Mouse (Mus musculus): Measurements from ENCODE around the gene Mprip. TPM values are rescaled to one million over a fixed set of nuclear protein-coding genes. Genes with fewer than 3 reads are reported as not detected.
"Not testable (repeated sequence)": the region's sequence is repeated elsewhere in the genome, so short reads cannot be mapped to it uniquely, and the experiment has no call there.

The Mprip gene
- polyA plus RNA-seq, 1 experiment from 2014 or later: 353 TPM

DNA sequence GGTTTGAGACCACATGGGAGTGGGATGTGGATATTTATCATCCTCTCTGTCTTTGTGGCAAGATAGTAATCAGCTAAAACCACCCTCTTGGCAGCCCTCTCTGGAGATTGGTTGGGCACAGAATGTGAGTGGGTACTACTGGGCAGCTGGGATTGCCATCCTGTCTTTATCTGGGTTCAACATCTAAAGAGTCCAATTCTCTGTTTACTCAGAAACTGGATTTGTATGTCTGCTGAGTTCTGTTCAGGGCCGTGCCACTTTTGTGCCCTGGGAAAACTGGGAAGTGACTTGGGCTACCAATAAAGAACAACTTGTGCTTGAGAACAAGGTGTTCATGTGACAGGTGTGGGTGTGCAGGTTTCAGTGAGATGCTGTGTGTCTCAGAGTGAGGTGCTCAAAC is 73.2 kb downstream of the Mprip start:
- ChIA-PET CTCF (interaction anchor here (0.5 to 2.3 kb wide), 7 partner anchors 11 to 116 kb away, joined by 3 to 15 read pairs (median 4); no protein-coding TSS in a partner anchor), POLR2A (interaction anchor here (0.6 kb wide), 1 partner anchor 88 kb away, joined by 4 read pairs; no protein-coding TSS in a partner anchor)
- no peak for ATAC-seq
- in situ Hi-C loops (cut with MboI; ENCODE audit: low pct_unique_long_range_greater_than_20kb): no loop called here
- no peak for TF ChIP-seq CTCF (IDR thresholded peaks at IDR 0.05)
- H3K27me3 ChIP-seq: no peaks in the 10 kb centered on the region
- DNase-seq (ENCODE audit: low read depth, low spot score): no peak

DNA sequence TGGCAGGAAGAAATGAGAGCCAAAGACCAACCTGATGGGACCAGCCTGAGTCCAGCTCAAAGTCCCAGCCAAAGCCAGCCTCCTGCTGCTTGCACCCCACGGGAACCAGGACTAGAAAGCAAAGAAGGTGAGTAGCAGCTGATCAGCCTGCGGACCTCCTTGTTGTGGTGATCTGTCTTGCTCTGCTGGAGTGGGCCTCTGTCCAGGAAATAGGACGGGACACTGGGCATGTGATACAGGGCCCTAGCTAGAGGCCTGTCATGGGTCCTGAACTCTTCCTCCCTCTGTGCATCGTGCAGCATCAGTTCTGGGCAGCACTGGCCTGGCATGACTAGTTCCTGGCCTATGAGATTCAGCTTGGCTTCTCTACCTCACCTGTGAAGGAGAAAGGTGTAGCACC is 74.8 kb downstream of the Mprip start:
- not testable (repeated sequence) for ATAC-seq; H3K27me3 ChIP-seq; DNase-seq (ENCODE audit: low read depth, low spot score)
- in situ Hi-C loops (cut with MboI; ENCODE audit: low pct_unique_long_range_greater_than_20kb): loop anchor here (5.0 kb wide), 1 partner anchor 74 kb away; the partner anchor contains the start of gene Mprip
- ChIA-PET CTCF (interaction anchor here (2.0 to 2.2 kb wide), 2 partner anchors 12 to 112 kb away, joined by 4 to 6 read pairs; no protein-coding TSS in a partner anchor), POLR2A (interaction anchor here (0.5 kb wide), 1 partner anchor 73 kb away, joined by 3 read pairs; no protein-coding TSS in a partner anchor)

DNA sequence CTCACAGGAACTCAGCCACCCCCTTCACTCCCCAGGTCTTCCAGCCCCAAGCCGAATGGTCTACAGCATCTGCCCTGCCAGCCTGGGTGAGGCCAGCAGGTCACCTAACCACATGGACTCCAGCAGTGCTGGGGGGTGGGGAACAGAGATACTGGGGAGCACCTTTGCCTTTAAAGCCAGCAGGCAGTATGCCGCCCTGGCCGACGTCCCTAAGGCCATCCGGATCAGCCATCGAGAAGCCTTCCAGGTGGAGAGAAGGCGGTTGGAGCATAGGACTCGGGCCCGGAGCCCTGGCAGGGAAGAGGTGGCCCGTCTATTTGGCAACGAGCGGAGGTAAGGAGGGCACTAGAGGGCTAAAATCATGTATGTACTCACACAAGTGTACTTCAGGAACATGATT is 76.1 kb downstream of the Mprip start:
- DNase-seq (ENCODE audit: low read depth, low spot score) (no peak), ATAC-seq (no peak)
- CTCF ChIA-PET: interaction anchor here (1.8 kb wide), 1 partner anchor 22 kb away, joined by 6 read pairs; no protein-coding TSS in a partner anchor
- POLR2A ChIA-PET: no interaction called here
- no peak for TF ChIP-seq CTCF (IDR thresholded peaks at IDR 0.05)
- in situ Hi-C loops (cut with MboI; ENCODE audit: low pct_unique_long_range_greater_than_20kb): loop anchor here (5.0 kb wide), 1 partner anchor 75 kb away; the partner anchor contains the start of gene Mprip
- H3K27me3 ChIP-seq: no peaks in the 10 kb centered on the region

DNA sequence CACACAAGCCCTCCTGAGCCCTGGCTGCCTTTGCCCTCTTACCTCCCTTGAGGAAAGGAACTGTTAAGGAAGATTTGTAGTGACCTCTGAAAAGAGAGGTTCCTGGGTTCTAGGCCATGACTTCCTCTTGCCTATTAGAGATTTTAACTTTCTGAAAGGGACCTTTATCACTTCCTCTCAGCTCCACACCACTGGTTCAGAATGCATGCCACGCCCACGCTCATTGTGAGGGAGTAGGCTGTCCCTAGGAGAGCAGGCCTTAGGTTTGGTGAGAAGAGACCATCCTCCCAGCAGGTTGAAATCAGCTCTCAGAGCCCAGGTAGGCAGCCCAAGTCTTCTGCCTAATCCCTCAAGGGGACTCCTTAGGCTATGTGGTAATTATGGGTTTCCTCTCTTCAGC is 78.9 kb downstream of the Mprip start:
- TF ChIP-seq CTCF (IDR thresholded peaks at IDR 0.05): no peak
- in situ Hi-C loops (cut with MboI; ENCODE audit: low pct_unique_long_range_greater_than_20kb): loop anchor here (5.0 kb wide), 1 partner anchor 78 kb away; the partner anchor contains the start of gene Mprip
- H3K27me3 ChIP-seq: no peaks in the 10 kb centered on the region
- ChIA-PET POLR2A (no interaction called here), CTCF (interaction anchor here (0.7 to 1.3 kb wide), 2 partner anchors 10 to 11 kb away, joined by 3 read pairs; no protein-coding TSS in a partner anchor)
- DNase-seq (ENCODE audit: low read depth, low spot score) (no peak), ATAC-seq (no peak)

DNA sequence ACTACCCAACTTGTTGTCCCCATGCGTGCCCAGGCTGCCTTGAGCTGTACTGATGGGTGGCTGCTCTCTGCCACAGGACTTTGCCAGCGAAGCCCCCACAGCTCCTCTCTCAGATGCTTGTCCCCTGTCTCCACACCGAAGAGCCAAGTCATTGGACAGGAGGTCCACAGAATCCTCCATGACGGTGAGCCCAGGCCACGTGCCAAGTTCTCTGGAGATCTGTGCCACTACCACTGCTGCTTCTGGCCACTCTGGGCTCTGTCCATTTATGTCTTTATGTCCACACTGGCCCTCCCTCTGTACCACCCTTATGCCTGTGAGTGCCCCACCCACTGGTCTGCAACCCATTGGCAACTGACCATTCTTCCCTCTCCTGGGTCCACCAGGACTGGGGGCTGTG is 80.8 kb downstream of the Mprip start:
- in situ Hi-C loops (cut with MboI; ENCODE audit: low pct_unique_long_range_greater_than_20kb): no loop called here
- POLR2A ChIA-PET: interaction anchor here (0.8 kb wide), 1 partner anchor 13 kb away, joined by 3 read pairs; no protein-coding TSS in a partner anchor
- no peak for ATAC-seq

DNA sequence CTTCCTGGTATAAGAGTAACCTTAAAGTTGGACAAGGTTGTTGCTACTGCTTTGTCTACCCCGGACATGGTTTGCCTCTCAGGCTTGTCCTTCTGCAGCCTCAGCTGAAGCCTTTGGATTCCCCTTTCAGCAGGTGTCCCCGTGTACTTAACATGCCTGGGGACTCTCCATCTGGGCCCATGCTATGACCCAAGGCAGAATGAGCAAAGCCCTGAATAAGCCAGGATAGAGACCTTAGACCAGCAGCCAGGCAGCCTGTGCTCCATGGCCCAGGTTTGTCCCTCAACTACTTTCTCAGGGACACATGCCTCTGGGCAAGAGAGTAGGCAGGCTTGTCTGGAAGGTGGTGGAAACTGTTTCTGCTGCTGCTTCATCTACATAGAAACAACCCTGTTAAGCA is 82.2 kb downstream of the Mprip start:
- no peak for TF ChIP-seq CTCF (IDR thresholded peaks at IDR 0.05)
- ChIA-PET POLR2A (no interaction called here), CTCF (interaction anchor here (0.7 to 0.9 kb wide), 2 partner anchors 16 to 119 kb away, joined by 3 read pairs; no protein-coding TSS in a partner anchor)
- ATAC-seq (no peak), DNase-seq (ENCODE audit: low read depth, low spot score) (no peak)
- in situ Hi-C loops (cut with MboI; ENCODE audit: low pct_unique_long_range_greater_than_20kb): no loop called here
- H3K27me3 ChIP-seq: no peaks in the 10 kb centered on the region

More for the DNA sequence above, 80.8 kb downstream of the Mprip start:
- TF ChIP-seq CTCF (IDR thresholded peaks at IDR 0.05): no peak
- H3K27me3 ChIP-seq: no peaks in the 10 kb centered on the region
- CTCF ChIA-PET: interaction anchor here (1.3 kb wide), 1 partner anchor 11 kb away, joined by 3 read pairs; no protein-coding TSS in a partner anchor
- no peak for DNase-seq (ENCODE audit: low read depth, low spot score)

DNA sequence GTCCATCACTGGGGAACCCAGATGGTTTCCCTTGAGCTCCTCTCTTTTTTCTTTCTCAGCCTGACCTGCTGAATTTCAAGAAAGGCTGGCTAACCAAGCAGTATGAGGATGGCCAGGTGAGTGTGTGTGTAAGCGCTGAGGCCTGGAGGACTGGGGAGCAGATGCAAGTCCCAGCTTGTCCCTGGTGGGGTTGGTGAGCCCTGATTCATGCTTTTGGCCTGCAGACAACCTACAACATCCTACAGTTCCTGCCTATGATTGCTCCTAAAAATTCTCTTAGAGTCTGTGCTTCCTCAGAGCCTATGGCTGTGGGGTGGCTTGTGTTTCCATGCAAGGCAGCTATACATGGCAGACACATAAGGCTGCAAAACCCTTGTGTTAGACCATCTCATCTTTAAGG is 82.6 kb downstream of the Mprip start:
- CTCF ChIA-PET: interaction anchor here (0.9 kb wide), 1 partner anchor 119 kb away, joined by 3 read pairs; no protein-coding TSS in a partner anchor
- POLR2A ChIA-PET: no interaction called here

DNA sequence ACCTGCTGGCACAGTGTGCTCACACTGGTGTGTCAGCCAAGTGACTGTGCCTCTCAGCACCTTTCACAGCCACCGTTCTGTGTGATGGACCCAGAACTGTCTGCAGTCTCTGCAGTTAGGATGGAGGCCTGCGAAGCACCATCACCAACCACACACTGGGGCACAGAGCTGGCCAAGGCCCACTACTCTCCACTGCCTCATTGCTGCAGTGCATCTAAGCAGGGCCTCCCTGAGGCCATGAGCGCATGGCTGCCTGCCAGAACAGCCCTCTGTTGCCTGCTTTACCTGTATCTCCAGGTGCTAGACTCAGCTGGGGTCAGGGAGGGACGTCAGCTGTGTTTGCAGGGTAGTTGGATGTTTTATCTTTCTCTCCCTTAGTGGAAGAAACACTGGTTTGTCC is 83.3 kb downstream of the Mprip start:
- TF ChIP-seq CTCF (IDR thresholded peaks at IDR 0.05): no peak
- DNase-seq (ENCODE audit: low read depth, low spot score): no peak
- ATAC-seq: no peak
- POLR2A ChIA-PET: no interaction called here
- no peaks in the 10 kb centered on the region for H3K27me3 ChIP-seq
- in situ Hi-C loops (cut with MboI; ENCODE audit: low pct_unique_long_range_greater_than_20kb): no loop called here
- CTCF ChIA-PET: interaction anchor here (4.9 kb wide), 1 partner anchor 13 kb away, joined by 34 read pairs; no protein-coding TSS in a partner anchor

More for the DNA sequence above, 82.6 kb downstream of the Mprip start:
- in situ Hi-C loops (cut with MboI; ENCODE audit: low pct_unique_long_range_greater_than_20kb): no loop called here
- no peak for TF ChIP-seq CTCF (IDR thresholded peaks at IDR 0.05)
- no peaks in the 10 kb centered on the region for H3K27me3 ChIP-seq
- ATAC-seq: no peak
- no peak for DNase-seq (ENCODE audit: low read depth, low spot score)

DNA sequence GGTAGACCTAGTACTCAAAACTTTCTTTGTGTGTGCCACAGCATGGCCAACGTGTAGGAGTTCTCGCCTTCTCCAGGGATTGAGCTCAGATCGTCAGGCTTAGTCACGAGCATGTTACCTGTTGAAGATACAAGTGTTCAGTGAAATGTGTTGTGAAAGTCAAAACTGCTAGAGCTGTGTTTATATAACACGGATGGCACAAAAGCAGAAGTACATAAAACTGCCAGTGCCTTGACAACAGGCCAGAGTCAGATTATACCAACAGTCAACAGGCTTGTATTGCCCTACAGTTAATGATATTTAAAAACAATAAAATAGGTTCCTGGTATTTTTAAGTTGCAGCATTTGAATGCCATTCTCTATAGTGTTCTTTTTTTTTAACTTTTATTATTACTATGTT is 84.7 kb downstream of the Mprip start:
- in situ Hi-C loops (cut with MboI; ENCODE audit: low pct_unique_long_range_greater_than_20kb): no loop called here
- CTCF ChIA-PET: interaction anchor here (1.4 to 4.9 kb wide), 3 partner anchors 12 to 121 kb away, joined by 3 to 34 read pairs (median 10); no protein-coding TSS in a partner anchor
- ATAC-seq (no peak), DNase-seq (ENCODE audit: low read depth, low spot score) (no peak)
- no peak for TF ChIP-seq CTCF (IDR thresholded peaks at IDR 0.05)
- H3K27me3 ChIP-seq: no peaks in the 10 kb centered on the region
- POLR2A ChIA-PET: no interaction called here

DNA sequence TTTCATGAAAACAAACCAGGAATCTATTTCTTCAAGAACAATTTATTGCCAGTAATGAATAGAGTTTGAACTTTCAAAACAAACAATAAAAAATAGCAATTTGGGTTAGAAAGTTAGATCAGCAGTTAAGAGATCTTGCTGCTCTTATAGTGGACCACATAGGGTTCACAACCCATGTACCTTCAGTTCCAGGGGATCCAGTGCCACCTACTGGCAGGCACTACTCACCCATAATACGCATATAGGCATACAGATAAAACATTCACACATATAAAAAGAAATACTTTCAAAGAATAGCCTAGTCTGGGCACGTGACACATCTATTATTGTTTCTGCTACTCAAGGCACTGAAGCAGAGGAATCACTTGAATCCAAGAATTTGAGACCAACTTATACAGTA is 85.5 kb downstream of the Mprip start:
- DNase-seq (ENCODE audit: low read depth, low spot score) (no peak), ATAC-seq (no peak)
- in situ Hi-C loops (cut with MboI; ENCODE audit: low pct_unique_long_range_greater_than_20kb): no loop called here
- CTCF ChIA-PET: interaction anchor here (1.4 to 4.9 kb wide), 4 partner anchors 11 to 122 kb away, joined by 3 to 34 read pairs (median 6); no protein-coding TSS in a partner anchor
- H3K27me3 ChIP-seq: no peaks in the 10 kb centered on the region
- POLR2A ChIA-PET: no interaction called here
- no peak for TF ChIP-seq CTCF (IDR thresholded peaks at IDR 0.05)

DNA sequence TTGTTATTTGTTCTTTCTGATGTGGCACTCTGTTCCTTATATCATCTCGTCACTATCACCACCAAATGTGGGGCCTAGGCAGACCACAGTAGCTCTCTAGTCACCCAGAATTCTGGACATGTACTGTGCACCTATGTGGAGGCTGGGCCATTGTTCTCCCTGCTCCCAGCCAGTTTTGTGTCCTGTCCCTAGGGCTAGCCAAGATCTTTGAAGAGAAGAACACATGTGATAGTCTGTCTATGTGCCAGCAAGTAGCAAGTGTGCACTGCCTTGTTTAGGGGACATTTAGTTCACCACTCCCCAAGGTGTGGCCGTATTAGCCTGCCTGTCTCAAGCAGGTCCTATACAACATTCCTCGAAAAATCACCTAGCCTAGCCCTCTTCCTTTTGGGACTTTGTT is 87.9 kb downstream of the Mprip start:
- DNase-seq (ENCODE audit: low read depth, low spot score) (no peak), ATAC-seq (no peak)
- CTCF ChIA-PET: interaction anchor here (1.5 to 4.9 kb wide), 2 partner anchors 9 to 11 kb away, joined by 4 to 34 read pairs; no protein-coding TSS in a partner anchor
- H3K27me3 ChIP-seq: no peaks in the 10 kb centered on the region
- POLR2A ChIA-PET: interaction anchor here (0.7 kb wide), 1 partner anchor 26 kb away, joined by 6 read pairs; no protein-coding TSS in a partner anchor
- no peak for TF ChIP-seq CTCF (IDR thresholded peaks at IDR 0.05)
- in situ Hi-C loops (cut with MboI; ENCODE audit: low pct_unique_long_range_greater_than_20kb): no loop called here
